Mouse (Mus musculus) neural tube, embryonic 15.5 days (tissue): ENCODE measurements at regions not wholly inside any gene's neighbourhood (a gene's known extent, or its start where the extent isn't known, plus 50 kb on each side); places are given as distances from the start of the nearest gene placed in this dataset.

ENCODE experiments used
- ATAC-seq: fragments of 200-750 bp; cut with Nextera tagmentation; 2 replicates; pipeline ENCODE4 v1.8.0; 2017; ENCODE audit warnings: mild to moderate bottlenecking, moderate TSS enrichment, moderate library complexity; ENCODE audit not compliant: low FRiP score
- H3K27ac ChIP-seq: fragments of 300-500 bp; sonication (generic); replicated peaks from 2 replicates; pipeline ENCODE4 v1.5.1; 2015; ENCODE audit warnings: mild to moderate bottlenecking, inconsistent platforms
- H3K27me3 ChIP-seq: fragments of 300-500 bp; sonication (generic); replicated peaks from 2 replicates; pipeline ENCODE4 v1.6.1; 2015; ENCODE audit warnings: inconsistent platforms
- H3K36me3 ChIP-seq: fragments of 300-500 bp; sonication (generic); 2 replicates; pipeline ENCODE4 v1.6.1; 2015; ENCODE audit warnings: inconsistent platforms
- H3K4me1 ChIP-seq: fragments of 300-500 bp; sonication (generic); 2 replicates; pipeline ENCODE4 v1.6.1; 2015; ENCODE audit warnings: inconsistent platforms
- H3K4me2 ChIP-seq: fragments of 300-500 bp; sonication (generic); 2 replicates; pipeline ENCODE4 v1.6.1; 2015; ENCODE audit warnings: inconsistent platforms, mild to moderate bottlenecking, moderate library complexity
- H3K4me3 ChIP-seq: fragments of 300-500 bp; sonication (generic); replicated peaks from 2 replicates; pipeline ENCODE4 v1.5.1; 2015; ENCODE audit warnings: mild to moderate bottlenecking, inconsistent platforms
- H3K9ac ChIP-seq: fragments of 300-500 bp; sonication (generic); replicated peaks from 2 replicates; pipeline ENCODE4 v1.6.1; 2015; ENCODE audit warnings: mild to moderate bottlenecking, inconsistent platforms
- H3K9me3 ChIP-seq: fragments of 300-500 bp; sonication (generic); replicated peaks from 2 replicates; pipeline ENCODE4 v1.6.1; 2016; ENCODE audit warnings: inconsistent platforms
- WGBS: fragments of 180-500 bp; shearing (Covaris S2); methylation state at CpG from one replicate; pipeline ENCODE4 v1.1.7; 2015; ENCODE audit warnings: mixed read lengths; 5-methylcytosine and 5-hydroxymethylcytosine counted together

GRCm38 (mm10) chr9:69673463-69674105 is 87.2 kb downstream of the Foxb1 start:
- no peak overlapping the region for H3K4me3 ChIP-seq
- H3K9me3 ChIP-seq = no peaks in the 10 kb centered on the region
- no peak overlapping the region for H3K9ac ChIP-seq
- no peak overlapping the region for H3K27ac ChIP-seq
- no peak overlapping the region for H3K4me2 ChIP-seq
- WGBS = 39% methylated on average over 10 of the region's 10 CpGs
- no peaks in the 10 kb centered on the region for H3K36me3 ChIP-seq
- ATAC-seq = no peak
- peaks cover 26% of the 10 kb centered on the region for H3K4me1 ChIP-seq
- peaks cover 22% of the 10 kb centered on the region for H3K27me3 ChIP-seq

DNA sequence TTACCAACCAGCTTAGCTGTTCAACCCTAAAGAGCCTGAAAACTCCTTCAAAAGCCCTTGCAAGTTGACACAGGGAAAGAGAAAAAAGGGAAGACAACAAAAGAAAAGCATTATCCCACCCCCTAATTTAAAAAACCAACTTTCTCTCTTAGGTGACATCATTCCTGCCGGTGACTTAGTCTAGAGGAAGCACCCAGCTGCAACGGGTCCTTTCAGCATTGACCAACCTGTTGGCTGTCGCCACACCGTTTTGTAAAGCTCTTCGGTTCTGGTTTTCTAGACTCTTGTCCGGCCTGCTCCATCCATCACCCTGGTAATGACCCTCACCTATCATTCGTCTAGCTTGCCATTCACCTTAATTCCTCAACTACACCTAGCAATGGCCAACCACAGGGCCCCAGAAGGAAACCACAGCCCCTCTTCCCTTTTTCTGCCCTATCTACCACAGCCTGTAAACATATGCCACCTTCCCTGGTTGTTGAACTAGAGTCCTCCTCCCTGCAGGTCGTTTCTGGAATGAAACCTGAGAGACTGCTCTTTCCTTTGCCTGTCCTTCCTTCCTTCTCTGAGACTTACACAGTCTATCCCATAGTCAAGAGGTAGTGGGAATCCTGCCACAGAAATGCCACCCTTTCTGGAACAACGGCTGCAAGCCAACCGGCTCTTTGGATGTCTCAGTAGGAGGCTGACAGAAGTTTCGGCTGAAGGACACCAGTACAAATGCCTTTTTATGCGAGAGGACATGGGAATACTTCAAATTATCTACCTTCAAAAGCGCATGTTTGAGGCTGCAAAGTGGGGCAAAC is 87.9 kb downstream of the Foxb1 start:
- H3K4me3 ChIP-seq = no peak overlapping the region
- H3K27me3 ChIP-seq = peaks cover 29% of the 10 kb centered on the region
- no peak overlapping the region for H3K9ac ChIP-seq
- no peak overlapping the region for H3K4me2 ChIP-seq
- H3K4me1 ChIP-seq = peaks cover 26% of the 10 kb centered on the region
- H3K27ac ChIP-seq = no peak overlapping the region
- H3K9me3 ChIP-seq = no peaks in the 10 kb centered on the region
- 39% methylated on average over 13 of the region's 13 CpGs for WGBS
- no peak for ATAC-seq
- H3K36me3 ChIP-seq = no peaks in the 10 kb centered on the region

GRCm38 (mm10) chr9:69671199-69671598 is 89.5 kb downstream of the Foxb1 start:
- Histone ChIP-seq H3K27ac (no peak overlapping the region), H3K36me3 (no peaks in the 10 kb centered on the region), H3K27me3 (peaks cover 33% of the 10 kb centered on the region), H3K4me2 (peak overlapping the region; percentile 54), H3K9ac (no peak overlapping the region), H3K4me3 (peak overlapping the region; percentile 23), H3K4me1 (peaks cover 26% of the 10 kb centered on the region), H3K9me3 (no peaks in the 10 kb centered on the region)
- ATAC-seq = no peak
- 1% methylated on average over 18 of the region's 18 CpGs for WGBS

DNA sequence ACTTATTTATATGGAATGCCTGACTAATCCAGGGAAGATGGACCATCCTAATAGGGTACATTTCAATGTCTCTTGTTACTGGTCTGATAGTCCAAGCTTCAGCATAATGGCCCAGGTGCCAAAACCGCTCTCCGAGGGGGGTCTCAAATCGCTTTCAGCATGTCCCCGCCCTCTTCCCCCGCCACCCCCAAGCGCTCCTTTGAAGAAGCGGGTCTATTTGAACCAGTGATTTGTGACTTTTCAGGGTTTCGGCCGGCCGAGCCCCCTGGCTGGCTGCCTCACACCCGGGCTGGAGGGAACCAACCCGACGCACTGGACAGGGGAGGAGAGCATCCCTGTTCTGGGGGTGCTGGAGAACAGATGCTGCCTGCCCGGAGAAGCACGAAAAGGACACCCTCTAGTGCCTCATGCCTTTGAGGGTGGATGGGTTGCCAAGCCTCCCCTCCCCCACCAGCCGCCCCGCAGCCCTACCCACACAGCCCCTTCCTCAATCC is 90.1 kb downstream of the Foxb1 start:
- peaks cover 26% of the 10 kb centered on the region for H3K4me1 ChIP-seq
- H3K9me3 ChIP-seq = no peaks in the 10 kb centered on the region
- H3K4me2 ChIP-seq = peak overlapping the region; percentile 54
- H3K9ac ChIP-seq = no peak overlapping the region
- peak overlapping the region; percentile 23 for H3K4me3 ChIP-seq
- WGBS = 2% methylated on average over 17 of the region's 17 CpGs
- peak; percentile 87 for ATAC-seq
- peaks cover 33% of the 10 kb centered on the region for H3K27me3 ChIP-seq
- no peak overlapping the region for H3K27ac ChIP-seq
- no peaks in the 10 kb centered on the region for H3K36me3 ChIP-seq

DNA sequence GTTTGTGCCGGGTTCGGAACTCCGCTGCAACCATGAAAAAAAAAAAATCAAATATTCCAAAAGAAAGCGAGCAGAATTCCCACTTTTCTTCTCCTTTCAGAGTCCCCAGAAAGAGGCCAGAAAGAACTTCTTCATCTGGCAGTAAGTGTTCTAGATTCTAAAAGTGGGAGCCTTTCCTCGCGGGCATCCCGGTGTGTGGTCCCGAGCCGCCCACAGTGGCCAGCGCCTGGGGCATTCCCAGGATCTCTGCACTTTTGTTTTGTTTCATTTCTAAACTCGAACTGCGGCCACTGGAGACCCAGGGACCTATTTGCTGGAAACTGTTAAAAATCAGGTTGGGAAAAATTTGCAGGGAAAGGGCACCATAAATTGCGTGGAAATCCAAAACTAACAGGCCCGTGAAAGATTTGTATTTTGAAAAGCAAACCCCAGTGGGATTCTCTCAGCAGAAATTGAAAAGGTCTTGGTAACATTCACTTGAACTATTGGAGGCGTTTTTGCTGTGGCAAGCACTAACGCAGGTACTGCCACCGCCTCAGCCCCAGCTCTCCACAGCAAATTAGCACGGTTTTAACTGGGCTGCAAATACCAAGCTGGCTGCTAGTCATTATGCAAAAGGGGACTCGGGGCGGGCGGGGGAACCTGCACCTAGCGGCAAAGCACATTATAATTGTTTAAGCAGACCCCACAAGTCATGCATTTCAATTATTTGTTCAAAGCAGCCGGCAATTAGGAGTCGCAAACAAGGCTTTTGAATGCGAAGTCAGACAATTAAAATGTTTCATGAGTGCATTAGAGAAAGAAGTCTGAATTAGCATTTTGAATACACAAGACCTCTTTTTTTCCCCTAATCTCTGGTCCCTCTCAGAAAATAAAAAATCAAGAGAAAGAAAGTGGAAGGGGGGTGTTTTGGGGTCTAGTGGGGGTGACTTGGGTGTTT is 90.9 kb downstream of the Foxb1 start:
- Histone ChIP-seq H3K9ac (no peak overlapping the region), H3K4me2 (peak overlapping the region; percentile 54), H3K27me3 (peaks cover 33% of the 10 kb centered on the region), H3K27ac (no peak overlapping the region), H3K9me3 (no peaks in the 10 kb centered on the region), H3K4me1 (peaks cover 26% of the 10 kb centered on the region), H3K36me3 (no peaks in the 10 kb centered on the region), H3K4me3 (peak overlapping the region; percentile 23)
- peak; percentile 59; the same call in 1 of the 2 replicates for ATAC-seq
- 3% methylated on average over 25 of the region's 25 CpGs for WGBS

DNA sequence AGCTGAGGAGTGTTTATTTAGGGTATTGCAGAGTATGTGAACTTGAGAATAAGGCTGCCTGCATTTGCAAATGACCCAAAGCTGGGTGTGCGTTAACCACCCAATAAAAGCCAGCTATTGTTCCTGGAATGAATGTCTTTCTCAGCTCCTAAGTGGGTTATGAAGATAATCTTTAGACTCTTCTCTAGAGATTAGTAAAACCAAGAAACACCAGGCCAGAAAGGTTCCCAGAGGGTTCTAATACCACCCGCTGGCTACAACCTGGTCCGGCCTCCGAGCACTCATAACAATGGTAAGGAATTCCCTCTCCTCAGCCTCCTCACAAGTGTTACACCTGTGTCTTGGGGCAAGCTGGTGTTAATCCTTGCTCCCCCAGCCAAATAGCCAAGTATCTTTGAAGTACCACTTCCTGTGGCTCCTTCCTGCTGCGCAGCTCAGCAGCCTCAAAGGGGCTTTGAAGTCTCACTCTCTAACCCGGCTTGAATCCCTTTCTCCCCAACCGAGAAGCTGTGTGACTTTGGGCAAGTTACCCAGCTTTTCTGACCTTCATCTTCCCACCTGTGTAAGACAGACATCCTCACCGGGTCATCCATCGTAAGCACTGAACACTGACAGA is 92.2 kb downstream of the Foxb1 start:
- Histone ChIP-seq H3K27ac (no peak overlapping the region), H3K36me3 (no peaks in the 10 kb centered on the region), H3K9me3 (no peaks in the 10 kb centered on the region), H3K9ac (no peak overlapping the region), H3K27me3 (peaks cover 33% of the 10 kb centered on the region), H3K4me2 (no peak overlapping the region), H3K4me3 (no peak overlapping the region), H3K4me1 (peaks cover 26% of the 10 kb centered on the region)
- ATAC-seq = no peak
- WGBS = 22% methylated on average over 9 of the region's 9 CpGs

GRCm38 (mm10) chr9:69667064-69667533 is 93.6 kb downstream of the Foxb1 start:
- H3K4me2 ChIP-seq = no peak overlapping the region
- peaks cover 26% of the 10 kb centered on the region for H3K4me1 ChIP-seq
- H3K9ac ChIP-seq = no peak overlapping the region
- 61% methylated on average over 7 of the region's 7 CpGs for WGBS
- no peaks in the 10 kb centered on the region for H3K9me3 ChIP-seq
- H3K27me3 ChIP-seq = peaks cover 28% of the 10 kb centered on the region
- ATAC-seq = no peak
- H3K4me3 ChIP-seq = no peak overlapping the region
- no peaks in the 10 kb centered on the region for H3K36me3 ChIP-seq
- H3K27ac ChIP-seq = no peak overlapping the region

GRCm38 (mm10) chr9:69664201-69664600 is 96.5 kb downstream of the Foxb1 start:
- H3K4me1 ChIP-seq = peaks cover 6% of the 10 kb centered on the region; the same call in 1 of the 2 replicates
- H3K4me2 ChIP-seq = no peak overlapping the region
- no peaks in the 10 kb centered on the region for H3K9me3 ChIP-seq
- WGBS = 85% methylated on average over 3 of the region's 3 CpGs
- H3K4me3 ChIP-seq = no peak overlapping the region
- peaks cover 18% of the 10 kb centered on the region for H3K27me3 ChIP-seq
- no peak for ATAC-seq
- no peak overlapping the region for H3K27ac ChIP-seq
- H3K36me3 ChIP-seq = no peaks in the 10 kb centered on the region
- H3K9ac ChIP-seq = no peak overlapping the region

DNA sequence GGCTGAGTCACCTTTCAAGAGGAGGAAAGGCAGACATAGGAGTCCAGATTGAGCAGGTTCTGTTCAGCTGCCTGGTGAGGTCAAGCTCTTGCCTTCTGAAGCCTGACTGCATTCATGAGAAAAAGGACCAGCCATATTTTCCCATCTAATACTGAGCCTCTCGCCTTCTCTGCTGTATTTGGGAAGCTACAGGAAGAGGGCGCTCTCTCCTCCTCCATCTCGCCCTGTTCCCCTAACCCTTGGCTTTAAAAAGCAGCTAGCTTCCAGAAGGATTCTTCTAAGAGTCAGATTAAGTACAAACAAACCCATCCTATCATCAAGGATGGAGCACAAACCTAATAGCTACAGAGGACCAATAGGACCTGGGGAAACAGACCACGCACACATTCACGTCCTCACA is 98.3 kb downstream of the Foxb1 start:
- no peak overlapping the region for H3K27ac ChIP-seq
- no peak overlapping the region for H3K4me3 ChIP-seq
- H3K4me1 ChIP-seq = no peaks in the 10 kb centered on the region
- ATAC-seq = no peak
- H3K9ac ChIP-seq = no peak overlapping the region
- WGBS = 45% methylated on average over 5 of the region's 5 CpGs
- H3K27me3 ChIP-seq = no peaks in the 10 kb centered on the region; the same call in 1 of the 2 replicates
- no peaks in the 10 kb centered on the region for H3K36me3 ChIP-seq
- no peak overlapping the region for H3K4me2 ChIP-seq
- no peaks in the 10 kb centered on the region for H3K9me3 ChIP-seq

DNA sequence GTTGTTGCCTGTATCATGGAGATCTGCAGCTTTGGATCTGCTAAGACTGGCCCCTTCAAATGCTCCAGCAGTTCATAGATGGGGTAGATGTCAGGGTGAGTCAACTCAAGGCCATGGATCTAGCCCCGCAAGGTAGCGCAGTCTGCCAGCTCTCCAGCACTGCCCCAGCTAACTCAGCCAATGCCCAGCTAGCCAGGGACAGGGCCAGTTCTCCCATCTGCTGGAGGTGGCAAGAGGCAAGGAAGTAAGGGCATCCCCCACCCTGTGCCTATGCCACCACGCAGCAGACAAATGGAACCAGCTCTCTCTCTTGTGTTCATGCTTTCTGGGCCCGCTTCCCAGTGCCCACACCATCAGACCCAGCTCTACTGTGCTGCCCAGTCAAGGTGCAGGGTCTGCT is 102.5 kb downstream of the Foxb1 start:
- no peaks in the 10 kb centered on the region for H3K36me3 ChIP-seq
- no peak overlapping the region for H3K4me2 ChIP-seq
- H3K9me3 ChIP-seq = no peaks in the 10 kb centered on the region
- no peak overlapping the region for H3K27ac ChIP-seq
- no peaks in the 10 kb centered on the region for H3K27me3 ChIP-seq
- no peak overlapping the region for H3K9ac ChIP-seq
- 91% methylated on average over 4 of the region's 4 CpGs for WGBS
- H3K4me3 ChIP-seq = no peak overlapping the region
- no peaks in the 10 kb centered on the region for H3K4me1 ChIP-seq
- ATAC-seq = no peak

GRCm38 (mm10) chr9:69656053-69656452 is 104.7 kb downstream of the Foxb1 start:
- Histone ChIP-seq H3K4me1 (0 out of 2 replicates have a peak, but pooled peaks cover 4% of the 10 kb centered on the region), H3K9ac (no peak overlapping the region), H3K4me2 (no peak overlapping the region), H3K9me3 (no peaks in the 10 kb centered on the region), H3K36me3 (no peaks in the 10 kb centered on the region), H3K4me3 (no peak overlapping the region), H3K27ac (no peak overlapping the region), H3K27me3 (no peaks in the 10 kb centered on the region)
- WGBS = 84% methylated on average over 6 of the region's 6 CpGs
- no peak for ATAC-seq
